Mouse (Mus musculus): ENCODE data around the gene Prpf38b.

The Prpf38b gene

GRCm38 (mm10) chr3:108860786-108861185 is 50.7 kb downstream of the Prpf38b start:
- ATAC-seq (ENCODE audit: low TSS enrichment): no peak

- peak; percentile 11; the same call in 1 of the 2 replicates for ATAC-seq (ENCODE audit: low TSS enrichment)
These were observed 53.2 kb downstream of the Prpf38b start for GRCm38 (mm10) chr3:108858231-108858770.

GRCm38 (mm10) chr3:108857714-108858113 is 53.8 kb downstream of the Prpf38b start:
- no peak for ATAC-seq (ENCODE audit: low TSS enrichment)

- no peak for ATAC-seq (ENCODE audit: low TSS enrichment)
These were observed 54.4 kb downstream of the Prpf38b start for GRCm38 (mm10) chr3:108857124-108857470.

- ATAC-seq (ENCODE audit: low TSS enrichment): 0 out of 2 replicates have a peak, but pooled peaks have one; percentile 10
These were observed 55.0 kb downstream of the Prpf38b start for GRCm38 (mm10) chr3:108856386-108857123.

- no peak for ATAC-seq (ENCODE audit: low TSS enrichment)
These were observed 55.7 kb downstream of the Prpf38b start for GRCm38 (mm10) chr3:108855864-108856263.

GRCm38 (mm10) chr3:108855371-108855770 is 56.2 kb downstream of the Prpf38b start:
- ATAC-seq (ENCODE audit: low TSS enrichment): peak; percentile 89

GRCm38 (mm10) chr3:108853266-108853665 is 58.3 kb downstream of the Prpf38b start:
- no peak for ATAC-seq (ENCODE audit: low TSS enrichment)

Data from frontal cortex, adult (tissue).